Mouse (Mus musculus) megakaryocyte, adult 5-6 weeks (primary cell): ENCODE measurements around the gene Efhd2. TPM values are rescaled to one million over a fixed set of nuclear protein-coding genes. Genes with fewer than 3 reads are reported as not detected.

Source experiments
- ATAC-seq: 2 replicates; pipeline ENCODE4 v1.8.0; 2016; ENCODE audit warnings: mild to moderate bottlenecking, inconsistent platforms; ENCODE audit not compliant: poor library complexity, severe bottlenecking
- total RNA-seq, 2 experiments: library from RNA; stranded (forward) in 1 of 2; stranded (reverse) in 1 of 2; fragments of 153-499, 151-499 nt in 1 of 2; fragments of 221-1000, 200-1000 nt in 1 of 2; gene quantifications; 2 replicates each; pipeline versions ENCODE4 v1.2.3 to v1.2.4; 2015 to 2017

Gene Efhd2
- total RNA-seq, 2 experiments from 2014 or later = 77.1 to 79.7 TPM

GRCm38 (mm10) chr4:141881289-141881914, 6.7 kb upstream of the Efhd2 start:
- ATAC-seq = no peak

- no peak for ATAC-seq
These were observed 5.2 kb upstream of the Efhd2 start for GRCm38 (mm10) chr4:141879875-141880274.

GRCm38 (mm10) chr4:141879074-141879473, 4.4 kb upstream of the Efhd2 start:
- ATAC-seq = no peak

- no peak for ATAC-seq
These were observed 3.9 kb upstream of the Efhd2 start for GRCm38 (mm10) chr4:141878621-141879020.

- ATAC-seq = no peak
These were observed 875 bp upstream of the Efhd2 start for GRCm38 (mm10) chr4:141875481-141876108.

- ATAC-seq = no peak
These were observed 564 bp downstream of the Efhd2 start for GRCm38 (mm10) chr4:141874111-141874600.

- no peak for ATAC-seq
These were observed 1.7 kb downstream of the Efhd2 start for GRCm38 (mm10) chr4:141872977-141873376.

- ATAC-seq = no peak
These were observed 2.8 kb downstream of the Efhd2 start for GRCm38 (mm10) chr4:141871909-141872308.

- 0 out of 2 replicates have a peak, but pooled peaks have one; percentile 5 for ATAC-seq
These were observed 3.4 kb downstream of the Efhd2 start for GRCm38 (mm10) chr4:141871333-141871725.

GRCm38 (mm10) chr4:141870666-141871332, 3.9 kb downstream of the Efhd2 start:
- peak; percentile 68 for ATAC-seq

GRCm38 (mm10) chr4:141869436-141870215, 5.1 kb downstream of the Efhd2 start:
- ATAC-seq = peak; percentile 15; the same call in 1 of the 2 replicates

GRCm38 (mm10) chr4:141868051-141868450, 6.7 kb downstream of the Efhd2 start:
- no peak for ATAC-seq

GRCm38 (mm10) chr4:141867498-141867897, 7.2 kb downstream of the Efhd2 start:
- no peak for ATAC-seq

- ATAC-seq = no peak
These were observed 7.7 kb downstream of the Efhd2 start for GRCm38 (mm10) chr4:141866933-141867490.

GRCm38 (mm10) chr4:141865600-141865999, 9.1 kb downstream of the Efhd2 start:
- no peak for ATAC-seq

- ATAC-seq = no peak
These were observed 9.7 kb downstream of the Efhd2 start for GRCm38 (mm10) chr4:141865006-141865405.

- ATAC-seq = no peak
These were observed 10.2 kb downstream of the Efhd2 start for GRCm38 (mm10) chr4:141864506-141864905.

- ATAC-seq = peak; percentile 27
These were observed 10.9 kb downstream of the Efhd2 start for GRCm38 (mm10) chr4:141863726-141864280.

- ATAC-seq = no peak
These were observed 11.9 kb downstream of the Efhd2 start for GRCm38 (mm10) chr4:141862867-141863266.

GRCm38 (mm10) chr4:141861591-141862295, 13.0 kb downstream of the Efhd2 start:
- peak; percentile 54 for ATAC-seq
